Mouse (Mus musculus): ENCODE results near the gene Thbs4.

The Thbs4 gene

GRCm38 (mm10) chr13:92760519-92760918 lies 34.1 kb downstream of the Thbs4 start:
- DNase-seq (ENCODE audit: low spot score), result no peak

GRCm38 (mm10) chr13:92759096-92759495 lies 35.5 kb downstream of the Thbs4 start:
- DNase-seq (ENCODE audit: low spot score), result no peak

GRCm38 (mm10) chr13:92757972-92758585 lies 36.5 kb downstream of the Thbs4 start:
- no peak for DNase-seq (ENCODE audit: low spot score)

GRCm38 (mm10) chr13:92755036-92755435 lies 39.6 kb downstream of the Thbs4 start:
- no peak for DNase-seq (ENCODE audit: low spot score)

- no peak for DNase-seq (ENCODE audit: low spot score)
Measured at GRCm38 (mm10) chr13:92753676-92754075, 40.9 kb downstream of the Thbs4 start.

- DNase-seq (ENCODE audit: low spot score), result peak; percentile 85
Measured at GRCm38 (mm10) chr13:92751726-92752565, 42.7 kb downstream of the Thbs4 start.

- DNase-seq (ENCODE audit: low spot score), result peak; percentile 92
Measured at GRCm38 (mm10) chr13:92750976-92751518, 43.6 kb downstream of the Thbs4 start.

- DNase-seq (ENCODE audit: low spot score), result no peak
Measured at GRCm38 (mm10) chr13:92743337-92743736, 51.3 kb downstream of the Thbs4 start.

- DNase-seq (ENCODE audit: low spot score), result no peak
Measured at GRCm38 (mm10) chr13:92742886-92743285, 51.7 kb downstream of the Thbs4 start.

GRCm38 (mm10) chr13:92740671-92741270 lies 53.8 kb downstream of the Thbs4 start:
- peak; percentile 83 for DNase-seq (ENCODE audit: low spot score)

- DNase-seq (ENCODE audit: low spot score), result no peak
Measured at GRCm38 (mm10) chr13:92739858-92740257, 54.8 kb downstream of the Thbs4 start.

GRCm38 (mm10) chr13:92738821-92739220 lies 55.8 kb downstream of the Thbs4 start:
- DNase-seq (ENCODE audit: low spot score), result no peak

GRCm38 (mm10) chr13:92736516-92737300 lies 57.9 kb downstream of the Thbs4 start:
- DNase-seq (ENCODE audit: low spot score), result peak; percentile 25

GRCm38 (mm10) chr13:92735693-92736092 lies 58.9 kb downstream of the Thbs4 start:
- DNase-seq (ENCODE audit: low spot score), result no peak

- no peak for DNase-seq (ENCODE audit: low spot score)
Measured at GRCm38 (mm10) chr13:92733741-92734140, 60.9 kb downstream of the Thbs4 start.

GRCm38 (mm10) chr13:92733252-92733651 lies 61.4 kb downstream of the Thbs4 start:
- DNase-seq (ENCODE audit: low spot score), result peak; percentile 71

GRCm38 (mm10) chr13:92732836-92733235 lies 61.8 kb downstream of the Thbs4 start:
- DNase-seq (ENCODE audit: low spot score), result no peak

- no peak for DNase-seq (ENCODE audit: low spot score)
Measured at GRCm38 (mm10) chr13:92731811-92732210, 62.8 kb downstream of the Thbs4 start.

- DNase-seq (ENCODE audit: low spot score), result no peak
Measured at GRCm38 (mm10) chr13:92729811-92730210, 64.8 kb downstream of the Thbs4 start.

- DNase-seq (ENCODE audit: low spot score), result no peak
Measured at GRCm38 (mm10) chr13:92722389-92722788, 72.2 kb downstream of the Thbs4 start.

- DNase-seq (ENCODE audit: low spot score), result no peak
Measured at GRCm38 (mm10) chr13:92721006-92721405, 73.6 kb downstream of the Thbs4 start.

Measured in embryo, embryonic 10 days (tissue).